Mouse (Mus musculus) bone marrow, adult 2 months (tissue): Measurements from ENCODE around the gene Daam2. TPM values are rescaled to one million over a fixed set of nuclear protein-coding genes. Genes with fewer than 3 reads are reported as not detected.

Source experiments
- H3K27ac ChIP-seq: fragments of 200-500 bp; 2 replicates; pipeline ENCODE4 v1.5.1; 2012; ENCODE audit warnings: low read depth, mild to moderate bottlenecking, control low read depth, inconsistent platforms, low read length; ENCODE audit not compliant: control insufficient read depth, poor library complexity, insufficient read depth
- H3K4me1 ChIP-seq: fragments of 200-500 bp; 2 replicates; pipeline ENCODE4 v1.6.1; 2011; ENCODE audit warnings: low read length; ENCODE audit not compliant: control insufficient read depth, insufficient read depth
- H3K4me3 ChIP-seq: fragments of 200-500 bp; replicated peaks from 2 replicates; pipeline ENCODE3; 2011; ENCODE audit warnings: mild to moderate bottlenecking, low read depth, low read length, control low read depth; ENCODE audit not compliant: control insufficient read depth
- CTCF ChIP-seq: fragments of 200-500 bp; IDR thresholded peaks from 2 replicates; pipeline ENCODE4 v1.5.1; 2011; ENCODE audit warnings: low read length, control low read depth; ENCODE audit not compliant: control insufficient read depth, insufficient read depth
- POLR2A ChIP-seq: fragments of 200-500 bp; IDR thresholded peaks from 2 replicates; pipeline ENCODE4 v1.6.1; 2011; ENCODE audit warnings: low read depth, mild to moderate bottlenecking, control low read depth, low read length, borderline replicate concordance; ENCODE audit not compliant: control insufficient read depth
- WGBS: fragments of 180-500 bp; shearing (Covaris S2); methylation state at CpG from one replicate; pipeline ENCODE4 v1.1.7; 2018; 5-methylcytosine and 5-hydroxymethylcytosine counted together
- polyA plus RNA-seq: library from polyadenylated mRNA; stranded (reverse); fragments of >200 nt; gene quantifications from 2 replicates; pipeline ENCODE4 v1.2.4, GENCODE M21; 2011; ENCODE audit warnings: low replicate concordance; ENCODE audit not compliant: missing spikeins, insufficient read depth, insufficient read length

Daam2 gene
- polyA plus RNA-seq, 1 experiment = 1.4 TPM

DNA sequence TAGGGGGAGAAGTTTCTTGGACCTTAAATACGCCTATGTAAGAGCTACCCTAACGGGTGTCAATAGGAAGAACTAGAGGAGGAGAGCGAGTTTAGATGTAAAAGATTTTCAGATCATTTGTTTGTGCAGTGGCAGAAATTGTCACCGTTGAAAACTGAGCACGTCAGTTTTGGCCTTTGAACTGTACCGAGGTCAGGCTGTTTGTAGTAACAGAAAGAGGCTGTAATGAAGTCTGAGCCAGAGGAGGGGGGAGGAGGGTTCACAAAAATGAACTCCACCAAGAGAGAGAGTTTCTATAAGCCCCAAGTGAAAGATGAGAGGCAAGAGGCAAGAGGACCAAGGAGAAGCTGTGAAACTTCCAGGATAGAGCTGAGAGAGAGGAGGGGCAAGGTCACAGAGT, 144.3 kb downstream of the Daam2 start:
- TF ChIP-seq CTCF (no peak), POLR2A (no peak)
- no peak overlapping the region for H3K27ac ChIP-seq
- no peaks in the 10 kb centered on the region; the same call in 1 of the 2 replicates for H3K4me1 ChIP-seq
- no peak overlapping the region for H3K4me3 ChIP-seq
- 68% methylated on average over 6 of the region's 6 CpGs for WGBS

GRCm38 (mm10) chr17:49416228-49416627, 147.9 kb downstream of the Daam2 start:
- H3K4me3 ChIP-seq = no peak overlapping the region
- TF ChIP-seq CTCF (no peak), POLR2A (no peak)
- WGBS = 82% methylated on average over 3 of the region's 3 CpGs
- H3K27ac ChIP-seq = no peak overlapping the region
- peaks cover 1% of the 10 kb centered on the region; the same call in 1 of the 2 replicates for H3K4me1 ChIP-seq

DNA sequence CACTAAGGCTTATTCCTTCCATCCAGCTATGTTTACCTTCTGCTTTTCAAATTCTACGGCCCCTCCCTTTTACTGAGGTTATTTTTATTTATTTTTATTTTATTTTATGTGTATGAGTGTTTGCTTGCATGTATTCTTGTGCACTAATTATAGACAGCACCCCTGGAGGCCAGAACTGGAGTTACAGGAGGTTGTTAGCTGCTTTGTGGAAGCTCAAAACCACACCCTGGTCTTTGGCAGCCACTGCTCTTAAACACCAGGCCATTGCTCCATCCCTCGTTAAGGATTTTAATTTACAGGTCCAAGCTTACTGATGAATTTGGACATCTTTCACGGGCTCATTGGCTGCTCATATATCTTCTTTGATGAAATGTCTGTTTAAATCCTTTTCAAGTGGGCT, 150.6 kb downstream of the Daam2 start:
- Histone ChIP-seq H3K4me3 (no peak overlapping the region), H3K27ac (no peak overlapping the region), H3K4me1 (peaks cover 1% of the 10 kb centered on the region; the same call in 1 of the 2 replicates)
- no peak for TF ChIP-seq CTCF
- TF ChIP-seq POLR2A = no peak
- WGBS = 56% methylated on average over 3 of the region's 3 CpGs

DNA sequence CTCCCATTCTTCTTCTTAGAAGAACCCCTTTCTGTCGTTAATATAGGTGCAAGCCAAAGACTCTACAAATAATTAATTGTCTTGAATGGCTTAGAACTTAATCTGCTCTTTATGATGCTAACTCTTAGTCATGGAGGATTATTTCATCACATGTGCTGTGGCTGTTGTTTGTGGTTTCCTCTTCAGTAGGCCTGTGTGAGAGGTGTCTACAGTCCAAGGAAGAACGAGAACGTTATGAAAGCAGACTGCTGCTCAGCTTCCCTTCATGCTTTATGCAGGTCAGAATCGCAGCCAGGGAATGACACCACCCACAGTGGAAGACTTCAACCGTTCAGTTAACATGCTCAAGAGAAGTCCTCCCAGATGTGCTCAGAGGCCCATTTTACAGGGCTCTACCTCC, 151.2 kb downstream of the Daam2 start:
- 16% methylated on average over 5 of the region's 5 CpGs for WGBS
- no peak for TF ChIP-seq CTCF
- no peak for TF ChIP-seq POLR2A

More for the DNA sequence above, 151.2 kb downstream of the Daam2 start:
- Histone ChIP-seq H3K4me3 (no peak overlapping the region), H3K27ac (no peak overlapping the region; the same call in 1 of the 2 replicates), H3K4me1 (peaks cover 1% of the 10 kb centered on the region; the same call in 1 of the 2 replicates)

Other genes starting within 250 kb of the Daam2 start
- gene Mocs1, start 136.0 kb downstream of the Daam2 start, polyA plus RNA-seq = 44.8 and 129 TPM in 2 replicates
- gene Kif6, start 50.8 kb upstream of the Daam2 start, polyA plus RNA-seq = not detected in 2 replicates